Mouse (Mus musculus) MEL (cell line): ENCODE measurements around the gene Serpinb9.

Source experiments
- CTCF ChIP-seq, 3 experiments: IDR thresholded peaks in 2 of 3; conservative IDR thresholded peaks in 1 of 3; 2 replicates each; pipeline ENCODE4 v1.5.1; 2011 to 2012; ENCODE audit warnings: low read length in 3 of 3, low read depth in 2 of 3, mild to moderate bottlenecking in 2 of 3, improper control_type of control experiment in 1 of 3, inconsistent platforms in 1 of 3, mixed read lengths in 1 of 3, moderate library complexity in 1 of 3; ENCODE audit not compliant: control insufficient read depth in 1 of 3, insufficient read depth in 1 of 3, poor library complexity in 1 of 3, severe bottlenecking in 1 of 3
- GATA1 ChIP-seq: IDR thresholded peaks from 2 replicates; pipeline ENCODE4 v1.6.1; 2011; ENCODE audit warnings: low read depth, low read length, improper control_type of control experiment
- MEF2A ChIP-seq: IDR thresholded peaks from 2 replicates; pipeline ENCODE4 v1.6.1; 2014; ENCODE audit warnings: low read depth, mild to moderate bottlenecking, inconsistent platforms, low read length, improper control_type of control experiment; ENCODE audit not compliant: poor library complexity, insufficient replicate concordance, severe bottlenecking; ENCODE audit errors: extremely low read depth
- POLR2AphosphoS2 ChIP-seq: IDR thresholded peaks from 2 replicates; pipeline ENCODE4 v1.6.1; 2011; ENCODE audit warnings: low read length, improper control_type of control experiment
- SIN3A ChIP-seq: IDR thresholded peaks from 2 replicates; pipeline ENCODE4 v1.6.1; 2012; ENCODE audit warnings: low read length, improper control_type of control experiment, inconsistent platforms
- TBP ChIP-seq: IDR thresholded peaks from 2 replicates; pipeline ENCODE4 v1.8.0; 2011; ENCODE audit warnings: low read depth, low read length, improper control_type of control experiment
- UBTF ChIP-seq: IDR thresholded peaks from 2 replicates; pipeline ENCODE4 v1.6.1; 2012; ENCODE audit warnings: low read depth, mild to moderate bottlenecking, inconsistent platforms, low read length, improper control_type of control experiment, moderate library complexity, borderline replicate concordance; ENCODE audit not compliant: insufficient read depth
- ZNF384 ChIP-seq: IDR thresholded peaks from 2 replicates; pipeline ENCODE4 v1.6.1; 2012; ENCODE audit warnings: low read depth, mild to moderate bottlenecking, inconsistent platforms, low read length, improper control_type of control experiment

DNA sequence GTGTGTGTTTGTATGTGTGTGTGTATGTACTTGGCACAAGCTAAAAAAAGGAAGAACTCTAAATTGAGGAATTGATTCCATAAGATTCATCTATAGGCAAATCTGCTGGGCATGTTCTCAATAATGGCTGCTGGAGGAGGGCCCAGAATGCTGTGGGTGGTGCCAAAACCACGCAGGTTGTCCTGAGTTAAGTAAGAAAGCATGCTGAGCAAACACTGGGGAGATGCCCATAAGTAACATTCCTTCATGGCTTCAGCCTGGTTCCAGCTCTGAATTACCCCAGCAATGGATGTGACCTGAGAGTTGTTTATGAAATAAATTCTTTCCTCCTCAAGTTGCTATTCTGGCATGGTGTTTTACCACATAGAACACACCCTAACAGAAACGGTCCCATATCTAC, 10.2 kb downstream of the Serpinb9 start:
- TF ChIP-seq TBP (no peak), CTCF (IDR thresholded peaks at IDR 0.05 in 2 of 3, conservative IDR thresholded peaks at IDR 0.05 in 1 of 3; ENCODE audit: control insufficient read depth in 1 of 3, insufficient read depth in 1 of 3, low read depth in 2 of 3, low read length in 3 of 3, poor library complexity in 1 of 3, severe bottlenecking in 1 of 3) (no peak), GATA1 (no peak), MEF2A (no peak), SIN3A (no peak), POLR2AphosphoS2 (no peak), UBTF (no peak), ZNF384 (no peak)
